Mouse (Mus musculus): ENCODE measurements around the gene Fgf14.
"Not testable (repeated sequence)": the region's sequence is repeated elsewhere in the genome, so short reads cannot be mapped to it uniquely, and the experiment has no call there.

The Fgf14 gene

GRCm38 (mm10) chr14:124485261-124485660 is 191.7 kb downstream of the Fgf14 start:
- no peak for DNase-seq (ENCODE audit: low read depth, low spot score)

DNA sequence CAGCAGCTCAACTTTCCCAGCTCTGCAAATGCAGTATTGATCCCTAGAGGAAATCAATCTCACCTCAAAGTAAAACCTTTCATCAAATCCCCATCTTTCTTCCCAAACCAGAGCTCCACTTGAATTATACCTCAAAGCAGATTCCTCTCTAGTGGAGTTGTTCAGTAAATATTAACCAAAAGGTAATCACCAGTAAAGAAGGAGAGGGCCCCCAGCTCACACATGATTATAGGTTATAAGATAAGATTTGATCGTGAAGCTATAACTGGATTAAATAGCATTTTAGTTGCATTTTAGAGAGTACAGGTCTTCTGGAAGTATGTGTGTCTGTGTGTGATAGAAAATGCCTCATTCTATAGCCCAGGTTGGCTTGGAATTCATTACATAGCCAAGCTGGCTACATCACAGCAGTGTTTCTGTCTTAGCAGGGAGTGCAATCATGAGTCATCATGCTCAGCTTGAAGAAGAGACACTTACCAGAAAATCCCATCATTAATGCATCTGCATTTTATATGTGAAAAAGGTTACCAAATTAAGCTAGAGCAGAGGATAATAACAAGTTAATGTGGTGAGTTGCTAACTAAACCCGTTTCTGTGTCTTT is 202.8 kb downstream of the Fgf14 start:
- DNase-seq (ENCODE audit: low read depth, low spot score) = no peak

DNA sequence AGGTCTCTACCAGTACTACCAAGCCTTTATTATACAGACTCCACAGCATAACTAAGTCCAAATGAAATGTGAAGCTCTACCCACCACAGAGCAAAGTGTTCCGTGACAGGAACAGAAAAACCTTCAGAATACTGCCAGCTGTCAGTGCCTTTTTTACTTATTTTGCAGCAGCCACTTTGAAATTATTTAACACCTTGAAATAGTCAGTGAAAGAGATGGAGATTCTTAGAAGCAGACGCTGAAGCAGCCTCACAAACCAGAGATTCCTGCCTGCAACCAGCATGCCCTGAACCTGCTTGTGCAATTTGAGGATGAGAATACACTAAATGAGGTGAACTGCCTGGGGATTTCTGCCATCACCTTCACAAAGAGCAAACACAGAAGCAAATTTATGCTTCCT is 206.0 kb downstream of the Fgf14 start:
- no peak for DNase-seq (ENCODE audit: low read depth, low spot score)

GRCm38 (mm10) chr14:124455120-124455519 is 221.8 kb downstream of the Fgf14 start:
- no peak for DNase-seq (ENCODE audit: low read depth, low spot score)

- peak; percentile 64 for DNase-seq (ENCODE audit: low read depth, low spot score)
Measured at GRCm38 (mm10) chr14:124446096-124446840, 230.7 kb downstream of the Fgf14 start.

DNA sequence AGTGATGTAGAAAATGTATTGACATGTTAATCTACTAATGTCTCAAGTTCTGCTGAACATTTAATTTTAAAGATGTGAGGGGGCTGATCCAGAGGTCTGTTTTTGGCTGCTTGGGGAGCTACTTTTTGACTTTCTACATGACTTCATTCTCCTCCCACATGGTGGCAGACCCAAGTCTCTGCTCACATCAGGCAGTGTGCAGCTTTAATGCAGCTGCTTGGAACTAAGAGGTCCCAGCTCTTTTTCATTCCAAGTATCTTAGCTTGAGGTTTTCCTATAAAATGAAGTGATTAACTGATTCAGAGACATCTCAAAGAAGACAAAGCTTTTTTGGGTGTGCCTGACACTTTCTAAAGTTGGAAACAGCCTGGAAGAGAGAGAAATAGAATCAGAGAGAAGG is 232.1 kb downstream of the Fgf14 start:
- no peak for DNase-seq (ENCODE audit: low read depth, low spot score)

- not testable (repeated sequence) for DNase-seq (ENCODE audit: low read depth, low spot score)
Measured at GRCm38 (mm10) chr14:124439298-124439697, 237.6 kb downstream of the Fgf14 start.

DNA sequence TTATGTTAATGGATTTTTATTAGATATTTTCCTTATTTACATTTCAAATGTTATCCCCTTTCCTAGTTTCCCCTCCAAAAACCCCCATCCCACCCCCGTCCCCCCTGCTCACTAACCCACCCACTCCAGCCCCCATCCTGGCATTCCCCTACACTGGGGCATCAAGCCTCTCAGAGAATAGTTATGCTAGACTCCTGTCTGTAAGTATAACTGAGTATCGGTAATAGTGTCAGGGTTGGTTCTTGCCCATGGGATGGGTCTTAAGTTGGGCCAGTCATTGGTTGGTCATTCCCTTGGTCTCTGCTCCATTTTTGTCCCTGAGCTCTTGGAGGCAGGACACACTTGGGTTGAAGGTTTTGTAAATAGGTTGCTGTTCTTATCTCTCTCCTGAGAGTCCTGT is 265.0 kb downstream of the Fgf14 start:
- DNase-seq (ENCODE audit: low read depth, low spot score) = no peak

- DNase-seq (ENCODE audit: low read depth, low spot score) = peak; percentile 39
Measured at GRCm38 (mm10) chr14:124410945-124411344, 266.0 kb downstream of the Fgf14 start.

DNA sequence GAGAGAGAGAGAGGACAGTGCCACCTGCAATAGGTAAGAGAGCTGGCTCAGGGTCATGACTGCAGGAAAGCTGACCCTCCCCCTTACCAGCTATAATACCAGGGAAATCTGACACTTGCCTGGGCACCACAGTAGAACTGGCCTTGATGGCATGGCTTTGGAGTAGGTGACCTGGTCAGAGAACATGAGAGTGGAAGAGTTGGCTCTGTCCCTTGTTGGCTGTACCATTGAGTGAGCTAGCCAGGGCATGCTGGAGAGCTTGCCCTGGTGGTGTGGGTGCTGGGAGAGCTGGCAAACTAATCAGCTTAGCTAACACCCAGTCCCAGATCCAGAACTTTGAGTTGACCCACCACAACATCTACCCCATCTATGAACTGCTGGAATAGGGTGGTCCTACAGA is 348.5 kb downstream of the Fgf14 start:
- DNase-seq (ENCODE audit: low read depth, low spot score) = no peak

- no peak for DNase-seq (ENCODE audit: low read depth, low spot score)
Measured at GRCm38 (mm10) chr14:124319017-124319718, 357.8 kb downstream of the Fgf14 start.

DNA sequence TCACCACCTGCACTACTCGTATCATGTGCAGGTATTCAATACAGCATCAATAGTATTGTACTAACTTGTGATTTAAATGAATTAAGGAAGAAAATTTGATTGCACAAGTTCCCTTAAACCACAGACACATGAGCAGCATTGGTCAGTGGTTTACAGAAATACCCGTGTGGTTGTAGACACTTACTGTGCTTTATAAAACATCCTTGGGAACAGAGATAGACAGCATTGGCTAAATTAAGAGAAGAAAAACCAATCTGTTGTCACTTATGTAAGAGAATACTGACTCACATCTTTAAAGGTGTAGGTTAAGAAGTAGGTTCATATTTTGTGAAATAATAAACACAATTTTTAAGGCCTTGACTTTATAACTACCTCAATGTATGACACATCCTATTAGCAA is 361.4 kb downstream of the Fgf14 start:
- no peak for DNase-seq (ENCODE audit: low read depth, low spot score)

DNA sequence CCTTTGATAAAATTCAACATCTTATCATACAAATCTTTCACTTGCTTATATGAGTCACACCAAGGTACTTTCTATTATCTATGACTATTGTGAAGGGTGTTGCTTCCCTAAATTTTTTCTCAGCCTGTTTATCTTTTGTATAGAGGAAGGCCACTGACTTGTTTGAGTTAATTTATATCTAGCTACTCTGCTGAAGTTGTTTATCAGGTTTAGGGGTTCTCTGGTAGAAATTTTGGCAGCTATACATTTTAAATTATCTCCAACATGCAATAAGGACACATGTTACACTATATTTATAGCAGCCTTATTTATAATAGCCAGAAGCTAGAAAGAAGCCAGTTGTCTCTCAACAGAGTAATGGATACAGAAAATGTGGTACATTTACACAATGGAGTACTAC is 389.9 kb downstream of the Fgf14 start:
- no peak for DNase-seq (ENCODE audit: low read depth, low spot score)

DNA sequence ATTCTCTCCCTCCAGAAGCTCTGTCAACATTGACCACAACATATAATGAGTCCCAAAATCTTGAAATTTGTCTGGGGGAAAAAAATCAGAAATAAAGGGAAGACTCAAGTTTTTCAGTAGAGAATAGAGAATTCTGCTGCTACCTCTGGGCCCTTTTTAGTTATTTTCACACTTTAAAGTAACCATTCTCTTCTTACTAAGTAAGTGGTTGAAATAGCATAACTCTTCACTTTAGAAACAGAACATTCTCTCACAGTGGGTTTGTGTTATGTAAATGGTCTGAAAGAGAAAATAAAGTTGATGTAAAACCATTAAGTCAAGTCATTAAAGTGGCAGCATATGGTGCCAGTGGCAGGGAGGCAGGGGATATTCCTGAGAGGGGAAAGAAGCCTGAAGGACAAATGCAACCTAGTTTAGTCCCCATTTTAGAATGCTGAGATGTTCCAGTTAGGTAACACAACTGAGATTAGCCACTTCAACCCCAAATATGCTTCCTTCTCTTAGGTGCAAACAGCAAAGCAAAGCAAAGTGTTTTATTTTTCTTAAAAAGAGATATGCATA is 398.5 kb downstream of the Fgf14 start:
- DNase-seq (ENCODE audit: low read depth, low spot score) = no peak

GRCm38 (mm10) chr14:124266977-124267376 is 409.9 kb downstream of the Fgf14 start:
- DNase-seq (ENCODE audit: low read depth, low spot score) = peak; percentile 10

- no peak for DNase-seq (ENCODE audit: low read depth, low spot score)
Measured at GRCm38 (mm10) chr14:124264541-124265059, 412.3 kb downstream of the Fgf14 start.

DNA sequence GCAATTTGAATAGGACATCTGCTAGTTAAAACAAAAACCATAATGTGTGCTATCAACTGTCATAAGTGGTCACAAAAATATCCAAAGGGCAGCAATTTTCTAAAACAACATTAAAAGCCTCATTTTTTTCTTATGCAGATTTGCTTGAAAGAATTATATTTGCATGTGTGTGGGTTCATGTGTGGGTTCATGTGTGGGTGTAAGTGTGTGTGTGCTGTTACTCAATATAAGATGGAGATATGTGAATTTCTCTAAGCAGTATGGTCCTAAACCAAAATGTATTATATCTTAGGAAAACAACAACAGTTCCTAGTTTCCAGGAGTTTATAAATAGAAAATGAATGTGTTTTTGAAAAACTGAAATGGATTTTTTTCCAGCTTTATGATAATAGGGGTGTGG is 413.7 kb downstream of the Fgf14 start:
- no peak for DNase-seq (ENCODE audit: low read depth, low spot score)

- no peak for DNase-seq (ENCODE audit: low read depth, low spot score)
Measured at GRCm38 (mm10) chr14:124247517-124247916, 429.4 kb downstream of the Fgf14 start.

DNA sequence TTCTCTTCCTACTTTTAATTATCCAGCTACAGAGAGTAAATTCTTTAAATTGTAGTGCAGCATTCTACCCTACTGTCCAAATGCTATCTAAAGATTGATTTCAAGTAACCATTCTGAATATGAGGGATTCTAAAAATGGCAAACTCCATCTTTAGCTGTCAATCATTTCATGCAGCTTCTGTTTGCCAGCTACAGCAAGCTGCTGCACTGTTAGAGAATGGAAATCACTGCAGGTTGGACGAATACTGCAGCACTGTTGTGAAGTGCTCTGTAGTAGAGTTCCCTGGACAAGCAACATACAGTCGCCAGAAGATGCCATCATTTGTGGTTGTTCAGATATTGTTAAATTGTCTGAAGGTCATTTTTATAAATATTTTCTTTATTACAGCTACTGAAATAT is 453.5 kb downstream of the Fgf14 start:
- DNase-seq (ENCODE audit: low read depth, low spot score) = no peak

DNA sequence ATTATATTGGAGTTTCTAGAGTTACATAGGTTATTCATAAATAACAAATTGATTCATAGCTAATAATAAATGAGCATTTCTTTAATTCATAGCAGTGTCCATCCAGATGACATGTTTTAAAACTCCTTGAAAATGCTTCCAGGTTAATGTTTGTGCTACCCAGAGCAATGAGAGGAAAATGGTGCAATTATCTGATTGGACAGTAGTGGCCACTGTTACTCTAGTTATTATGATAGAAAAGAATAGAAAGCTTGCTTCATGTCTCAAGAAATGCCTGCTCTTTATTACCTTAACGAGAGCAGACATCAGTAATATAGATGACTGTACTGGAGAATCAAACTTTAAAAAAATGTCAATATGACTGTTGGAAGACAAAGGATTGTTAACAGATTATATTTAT is 454.5 kb downstream of the Fgf14 start:
- DNase-seq (ENCODE audit: low read depth, low spot score) = peak; percentile 29

DNA sequence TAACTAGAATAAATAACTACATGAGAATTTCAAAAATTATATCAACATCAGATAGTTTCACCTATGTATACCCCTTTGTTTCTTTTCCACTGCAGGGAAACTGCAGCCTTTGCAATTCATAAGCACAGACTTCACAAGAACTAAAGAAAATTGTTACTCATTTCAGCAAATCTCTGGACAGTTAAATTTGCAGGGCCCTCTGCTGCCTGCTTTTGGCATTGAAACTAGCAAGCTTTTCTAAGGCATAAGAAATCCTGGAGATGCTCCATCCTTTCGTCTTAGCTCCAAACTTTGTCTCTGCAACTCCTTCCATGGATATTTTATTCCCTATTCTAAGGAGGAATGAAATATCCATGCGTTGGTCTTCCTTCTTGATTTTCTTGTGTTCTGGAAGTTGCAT is 455.9 kb downstream of the Fgf14 start:
- peak; percentile 20 for DNase-seq (ENCODE audit: low read depth, low spot score)

DNA sequence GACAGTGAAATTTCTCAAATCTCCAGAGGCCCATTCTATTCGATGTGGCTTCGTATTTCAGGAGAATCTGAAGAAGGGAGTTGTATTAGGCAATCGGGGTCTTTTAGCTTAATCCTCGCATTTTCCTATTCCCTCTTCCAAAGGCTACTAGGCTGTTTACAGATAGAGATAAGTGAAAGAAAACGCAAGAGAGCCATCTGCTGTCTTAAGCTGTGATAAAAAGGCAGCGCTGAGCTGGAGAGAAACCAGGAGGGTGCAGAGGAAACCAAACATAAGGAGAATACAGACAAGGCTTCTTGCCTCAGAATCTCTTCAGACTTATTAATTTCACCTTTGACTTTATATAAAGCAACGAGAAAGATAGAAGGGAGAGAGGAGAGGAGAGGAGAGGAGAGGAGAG is 481.1 kb downstream of the Fgf14 start:
- DNase-seq (ENCODE audit: low read depth, low spot score) = peak; percentile 2

Measured in ZHBTc4 (cell line).